Mouse (Mus musculus) urinary bladder, postnatal 25 days (tissue): ENCODE measurements around the gene Cnpy3.

Experiments
- DNase-seq: peaks from one replicate; pipeline ENCODE4 v3.0.0; 2022; ENCODE audit warnings: low spot score

Gene Cnpy3

DNA sequence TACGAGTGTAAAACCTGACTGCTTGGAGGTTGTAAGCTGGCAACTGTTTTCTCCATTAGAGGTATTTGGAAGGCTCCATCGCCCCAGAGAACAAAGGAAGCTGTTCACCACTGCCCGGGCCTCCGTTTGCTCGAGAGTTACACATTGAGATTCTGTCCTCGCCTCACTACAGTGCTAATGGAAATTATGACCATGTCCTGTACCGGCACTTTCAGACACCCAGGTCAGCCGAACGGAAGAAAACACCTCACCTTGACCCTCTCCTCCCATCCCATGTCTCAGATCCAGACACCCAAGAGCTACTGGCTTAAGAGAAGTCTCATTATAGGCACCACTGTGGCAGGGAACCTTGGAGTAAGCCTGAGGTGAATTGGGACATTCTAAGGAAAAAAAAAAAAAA lies 38.2 kb downstream of the Cnpy3 start:
- DNase-seq = no peak

DNA sequence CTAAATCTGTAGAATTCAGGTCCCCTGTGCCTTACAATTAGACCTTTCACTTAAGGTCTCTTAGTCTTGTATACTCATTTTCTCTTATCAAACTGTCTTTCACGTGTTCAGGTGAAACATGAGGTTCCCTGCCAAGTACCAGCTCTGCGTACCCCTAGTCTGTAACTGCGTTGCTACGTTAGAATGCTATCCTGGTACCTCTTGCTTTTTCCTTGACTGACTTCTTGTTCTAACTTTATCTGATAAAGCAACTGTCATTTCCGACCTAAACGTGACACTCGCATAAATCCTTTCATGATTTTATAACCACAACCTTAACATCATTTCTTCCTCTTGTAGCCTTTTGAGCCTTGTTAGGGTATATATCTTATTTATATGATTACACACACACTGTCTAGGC lies 39.6 kb downstream of the Cnpy3 start:
- DNase-seq = no peak

DNA sequence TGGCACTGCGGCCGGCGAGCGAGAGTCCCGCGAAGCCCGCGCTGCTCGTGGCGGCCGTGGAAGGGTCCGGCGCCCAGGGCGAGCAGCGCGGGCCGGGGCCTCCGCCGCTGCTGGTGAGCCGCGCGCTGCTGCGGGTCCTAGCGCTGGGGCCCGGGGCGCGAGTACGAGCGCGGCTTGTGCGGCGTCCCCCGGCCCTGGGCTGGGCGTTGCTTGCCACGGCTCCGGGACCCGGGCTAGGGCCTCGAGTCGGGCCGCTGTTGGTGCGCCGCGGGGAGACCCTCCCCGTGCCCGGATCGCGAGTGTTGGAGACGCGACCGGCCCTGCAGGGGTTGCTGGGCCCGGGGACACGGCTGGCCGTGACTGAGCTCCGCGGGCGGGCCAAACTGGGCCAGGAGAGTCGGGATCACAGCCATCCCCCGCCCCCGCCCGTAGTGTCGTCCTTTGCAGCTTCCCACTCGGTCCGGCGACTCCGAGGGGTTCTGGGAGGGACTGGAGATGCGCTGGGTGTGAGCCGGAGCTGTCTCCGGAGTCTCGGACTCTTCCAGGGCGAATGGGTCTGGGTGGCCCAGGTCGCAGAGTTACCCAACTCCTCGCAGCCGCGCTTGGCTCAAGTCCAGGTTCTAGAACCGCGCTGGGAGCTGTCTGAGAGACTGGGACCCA lies 40.3 kb downstream of the Cnpy3 start:
- DNase-seq = peak; percentile 58

DNA sequence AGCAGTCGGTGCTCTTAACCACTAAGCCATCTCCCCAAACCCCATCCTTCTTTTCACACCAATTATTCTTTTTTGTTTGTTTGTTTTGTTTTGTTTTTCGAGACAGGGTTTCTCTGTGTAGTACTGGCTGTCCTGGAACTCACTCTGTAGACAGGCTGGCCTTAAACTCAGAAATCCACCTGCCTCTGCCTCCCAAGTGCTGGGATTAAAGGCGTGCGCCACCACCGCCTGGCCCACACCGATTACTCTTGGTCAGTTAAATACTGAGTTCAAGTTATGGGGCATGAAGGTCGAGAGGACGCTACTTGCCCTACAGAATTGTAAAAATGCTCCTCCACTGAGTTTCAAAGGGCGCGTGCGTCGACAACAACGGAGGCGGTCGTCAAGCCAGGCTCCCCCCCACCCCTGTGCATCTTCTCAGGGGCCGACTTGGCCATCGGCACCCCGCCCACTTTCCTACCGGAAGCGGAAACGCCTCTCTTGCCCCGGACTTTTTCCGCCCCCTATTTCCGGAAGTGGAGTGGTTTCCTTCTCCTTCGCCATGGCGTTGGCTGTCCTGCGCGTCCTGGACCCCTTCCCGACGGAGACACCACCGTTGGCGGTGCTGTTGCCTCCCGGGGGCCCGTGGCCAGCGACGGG lies 40.9 kb downstream of the Cnpy3 start, which contains the start of gene Pex6:
Gene Pex6 (plus strand): TSS at position 505 of the 639 bp plus-strand sequence.
- DNase-seq = peak; percentile 89

DNA sequence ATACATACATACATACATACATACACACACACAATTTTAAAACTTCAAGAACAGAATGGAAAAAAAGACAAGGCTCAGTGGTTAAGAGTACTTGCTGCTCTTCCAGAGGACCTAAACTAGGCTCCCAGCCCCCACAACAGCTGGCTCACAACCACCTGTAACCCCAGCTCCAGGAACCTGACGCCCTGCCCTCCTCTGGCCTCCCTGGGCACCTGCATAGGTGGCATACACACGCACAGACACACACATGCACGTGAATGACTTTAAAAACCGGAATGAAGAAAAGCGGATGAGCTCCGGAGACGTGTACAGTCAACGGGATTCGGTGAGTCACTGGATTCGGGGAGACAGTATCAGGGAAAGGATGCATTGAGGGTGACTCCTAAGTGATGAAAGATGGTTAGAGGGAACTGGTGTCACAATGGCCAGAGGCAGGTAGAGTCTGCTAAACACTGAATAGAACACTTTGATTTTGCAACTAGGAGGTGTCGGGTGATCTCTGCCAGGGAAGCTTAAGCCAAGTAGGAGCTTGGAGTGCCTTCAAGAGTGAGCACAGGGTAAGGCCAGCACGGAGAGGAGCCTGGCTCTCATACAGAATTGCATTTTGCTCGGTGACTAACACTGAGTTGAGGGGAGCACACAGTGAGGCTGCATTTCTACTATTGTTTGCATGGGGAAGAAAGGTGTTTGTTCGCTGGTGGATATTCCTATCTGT lies 45.5 kb downstream of the Cnpy3 start:
- DNase-seq = no peak

DNA sequence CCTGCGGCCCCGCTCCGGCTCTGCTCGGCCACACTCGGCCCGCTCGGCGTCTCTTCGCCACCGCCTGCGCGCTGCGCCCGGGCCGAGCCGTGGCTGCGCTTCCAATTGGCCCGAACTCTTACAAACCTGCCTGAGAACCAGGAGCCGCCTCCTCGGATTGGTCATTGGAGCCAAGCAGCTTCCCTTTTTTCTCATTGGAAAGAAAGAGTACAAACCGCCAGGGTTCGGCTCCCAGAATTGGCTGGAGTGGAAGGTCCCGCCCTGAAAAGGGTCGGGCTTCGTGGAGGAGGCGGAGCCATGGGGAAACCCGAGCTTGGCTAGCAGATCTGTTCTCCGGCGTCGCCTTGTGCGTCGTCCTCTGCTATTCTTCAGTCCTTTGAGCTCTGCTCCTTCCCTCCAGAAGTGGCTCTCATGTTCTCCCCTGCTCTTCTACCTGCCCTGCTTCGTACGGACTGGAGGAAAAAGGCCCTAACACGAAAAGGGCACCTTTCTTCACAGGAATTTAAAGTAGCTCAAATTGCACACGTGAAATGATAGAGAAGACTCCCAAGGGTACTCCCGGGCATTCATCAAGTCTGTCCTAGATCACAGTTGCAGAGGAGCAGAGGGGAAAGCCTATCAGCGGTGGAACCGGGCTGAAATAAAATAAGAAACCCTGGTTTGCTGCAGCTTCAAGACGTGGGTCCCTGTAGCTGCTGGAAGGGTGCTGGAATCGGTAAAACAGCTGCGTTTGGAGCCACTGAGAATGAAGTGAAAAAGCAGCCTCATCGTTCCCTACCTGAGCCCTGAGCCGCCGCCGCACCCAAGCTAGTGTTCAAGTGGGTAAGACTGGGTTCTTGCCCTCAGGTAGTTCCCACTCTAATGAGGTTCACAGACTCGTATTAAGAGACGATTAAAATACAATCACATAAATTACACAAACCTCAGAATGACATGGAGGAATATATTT lies 46.9 kb downstream of the Cnpy3 start, which contains the start of gene Ppp2r5d:
Gene Ppp2r5d (minus strand): TSS at position 225 of the 949 bp plus-strand sequence.
- DNase-seq = peak; percentile 88

DNA sequence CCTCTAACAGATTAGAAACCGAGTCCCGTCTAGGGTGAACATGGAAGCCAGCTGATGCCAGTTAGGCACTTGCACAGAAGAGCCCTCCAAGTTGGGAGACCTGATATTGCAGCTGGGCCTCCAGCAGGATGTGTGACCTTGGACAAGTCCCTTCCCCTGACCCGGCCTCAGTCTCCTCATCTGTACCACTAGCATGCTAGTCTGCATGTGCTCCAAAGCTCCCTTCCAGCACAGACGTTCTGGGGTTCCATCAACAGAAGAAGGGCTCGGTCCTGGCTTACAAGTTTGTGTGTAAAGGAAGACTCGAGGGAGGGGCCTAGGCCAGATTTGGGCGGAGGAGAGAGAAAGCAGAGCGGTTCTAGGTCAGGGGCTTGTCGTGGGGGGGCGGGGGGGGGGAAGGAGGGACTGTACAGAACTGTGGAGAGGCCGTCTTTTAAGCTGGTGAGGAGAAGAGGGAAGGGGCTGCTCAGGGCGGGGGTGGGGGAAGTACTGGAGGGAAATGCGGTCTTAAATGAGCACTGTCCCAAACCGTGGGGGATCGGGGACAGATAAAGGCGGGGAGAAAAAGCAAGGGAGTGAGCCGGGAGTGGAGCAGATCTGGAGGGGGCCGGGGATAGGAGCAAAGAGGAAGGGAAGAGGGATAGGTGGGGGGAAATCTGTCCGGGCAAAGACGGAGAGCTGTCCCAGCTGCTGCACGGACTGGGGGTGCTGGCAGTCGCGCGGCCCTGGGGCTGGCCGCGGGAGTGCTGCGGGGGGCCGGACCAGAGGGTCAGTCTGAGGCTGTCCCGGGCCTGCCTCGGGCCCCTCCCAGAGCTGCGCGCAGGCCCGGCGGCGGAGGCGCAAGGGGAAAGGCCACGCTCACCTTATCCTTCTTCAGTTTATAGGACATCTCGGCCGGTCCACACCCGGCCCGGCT lies 47.8 kb downstream of the Cnpy3 start:
- no peak for DNase-seq

DNA sequence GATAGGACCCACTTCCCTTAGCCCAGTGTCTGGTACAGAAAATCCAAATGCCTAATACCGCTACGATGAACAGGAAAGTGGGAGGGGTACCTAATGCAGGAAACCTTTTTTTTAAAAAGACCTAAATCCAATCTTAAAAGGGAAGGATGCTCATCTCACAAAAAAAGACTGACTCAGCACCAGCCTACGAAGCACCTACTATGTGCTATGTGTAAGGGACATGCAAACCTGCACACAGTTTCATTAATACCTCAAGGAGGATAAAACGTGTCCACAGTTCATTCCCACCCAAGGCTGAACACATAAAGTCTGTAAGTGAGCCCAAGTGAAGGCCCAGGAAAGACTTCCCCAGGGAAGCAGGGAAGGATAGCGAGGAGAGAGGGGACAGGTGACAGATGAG lies 49.5 kb downstream of the Cnpy3 start:
- no peak for DNase-seq

DNA sequence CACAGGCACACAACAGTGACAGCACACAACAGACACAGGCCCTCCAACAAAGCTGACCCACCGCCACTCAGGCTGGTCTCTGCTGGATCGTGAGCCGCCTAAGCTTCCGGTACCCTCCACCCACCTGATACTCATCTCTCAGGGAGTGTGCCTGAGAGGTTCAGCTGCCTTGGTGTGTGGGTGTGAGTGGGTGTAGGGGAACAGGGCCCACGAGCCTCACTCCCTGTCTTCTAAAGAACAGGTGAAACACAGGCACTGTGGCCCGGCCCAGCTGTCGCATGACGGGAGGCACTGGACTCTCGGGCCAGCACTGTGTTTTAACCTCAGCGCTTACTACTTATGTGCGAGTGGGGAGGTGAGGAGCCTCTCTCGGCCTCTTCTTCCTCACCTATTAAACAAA lies 49.9 kb downstream of the Cnpy3 start:
- DNase-seq = no peak

DNA sequence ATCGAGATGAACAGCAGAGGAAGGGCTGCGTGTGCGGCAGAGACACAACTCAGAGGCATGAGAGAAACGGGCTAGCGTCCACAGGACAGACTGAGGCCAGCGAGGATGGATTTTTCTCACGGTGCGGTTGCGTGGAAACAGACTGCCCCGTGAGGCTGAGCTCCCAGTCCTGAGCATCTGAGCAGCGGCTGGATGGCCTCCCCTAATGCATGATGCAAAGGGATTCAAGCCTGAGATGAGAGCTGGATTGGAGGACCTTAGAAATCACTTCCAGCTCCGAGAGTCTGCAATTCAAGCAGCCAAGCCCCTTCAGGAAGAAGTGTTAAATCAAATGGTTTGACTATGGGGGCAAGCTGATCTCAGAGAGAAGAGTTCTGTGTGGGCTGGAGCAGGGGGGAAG lies 50.5 kb downstream of the Cnpy3 start:
- DNase-seq = no peak

DNA sequence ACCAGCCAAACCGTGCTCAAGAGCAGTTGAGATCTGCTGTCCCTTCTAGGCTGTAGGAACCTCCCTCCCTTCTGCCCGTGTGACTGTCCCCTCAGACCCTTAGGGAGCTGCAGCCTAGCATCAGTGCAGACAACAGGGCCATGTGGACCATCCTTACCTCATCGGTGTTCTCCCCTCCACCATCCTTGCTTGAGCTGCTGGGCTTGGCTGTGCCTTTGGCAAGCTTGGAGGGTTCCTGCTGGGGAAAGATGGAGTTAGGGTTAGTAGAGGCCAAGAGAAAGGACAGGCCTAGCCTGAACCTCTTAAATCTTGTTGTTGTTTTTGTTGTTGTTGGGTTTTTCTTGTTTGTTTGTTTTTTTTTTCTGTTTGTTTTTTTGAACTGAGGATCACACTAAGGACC lies 52.1 kb downstream of the Cnpy3 start:
- no peak for DNase-seq

DNA sequence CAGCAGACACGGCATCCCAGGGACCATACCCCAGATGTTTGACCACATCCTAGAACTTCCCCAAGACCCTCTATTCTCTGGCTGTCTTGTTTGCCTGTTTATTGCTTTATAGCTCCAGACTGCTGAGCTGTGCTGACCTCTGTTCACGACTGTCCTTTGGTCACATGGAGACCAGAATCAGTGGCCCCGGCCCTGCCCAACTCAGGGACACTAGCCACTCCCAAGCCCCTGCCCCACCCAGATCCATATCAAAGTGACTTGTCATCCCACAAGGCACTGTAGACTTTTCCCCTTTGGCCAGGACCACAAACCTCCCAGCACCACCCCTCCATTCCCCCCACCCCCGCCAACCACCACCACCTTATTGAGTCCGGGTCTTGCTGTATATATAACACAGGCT lies 52.8 kb downstream of the Cnpy3 start:
- DNase-seq = no peak

DNA sequence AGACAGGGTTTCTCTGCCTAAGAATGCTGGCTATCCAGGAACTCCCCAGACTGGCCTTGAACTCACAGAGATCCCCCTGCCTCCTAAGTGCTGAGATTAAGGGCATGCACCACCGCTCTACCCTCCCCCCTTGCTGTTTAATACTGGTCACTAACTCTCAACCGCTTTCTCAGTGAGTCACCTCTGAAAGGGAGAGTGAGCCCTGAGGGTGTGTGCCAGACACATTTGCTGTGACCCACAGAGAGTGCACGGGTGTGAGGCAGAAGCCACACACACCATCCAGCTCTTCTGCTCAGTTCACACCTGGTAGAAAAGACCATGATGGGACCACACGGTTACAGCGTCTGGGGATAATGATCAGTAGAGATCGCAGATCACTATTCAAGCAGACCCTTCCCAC lies 53.5 kb downstream of the Cnpy3 start:
- no peak for DNase-seq

DNA sequence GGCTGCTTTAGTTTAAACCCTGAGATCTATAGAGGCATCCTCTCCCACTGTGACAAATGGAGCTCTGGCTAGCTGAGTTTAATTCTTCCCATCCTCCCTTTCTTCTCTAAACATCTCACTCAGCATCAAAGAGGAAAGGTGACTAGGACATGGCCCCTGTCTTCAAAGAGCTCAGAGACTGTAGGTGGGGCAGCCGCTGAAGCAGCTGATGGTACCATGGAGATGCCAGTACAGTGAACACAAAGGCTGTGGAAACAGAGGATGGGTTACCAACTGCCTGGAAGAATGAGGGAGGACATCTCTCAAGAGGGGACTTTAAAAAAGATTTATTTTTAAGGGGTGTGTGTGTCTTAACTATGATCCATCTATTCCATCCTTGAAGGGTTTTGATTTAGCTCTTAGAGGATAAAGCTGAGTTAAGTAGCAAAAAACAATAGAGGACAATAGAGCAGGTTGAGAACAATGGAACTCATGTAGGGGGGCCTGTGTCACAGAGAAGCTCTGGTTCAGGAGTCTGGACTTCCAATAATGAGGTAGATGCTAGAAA lies 57.4 kb downstream of the Cnpy3 start:
- no peak for DNase-seq

DNA sequence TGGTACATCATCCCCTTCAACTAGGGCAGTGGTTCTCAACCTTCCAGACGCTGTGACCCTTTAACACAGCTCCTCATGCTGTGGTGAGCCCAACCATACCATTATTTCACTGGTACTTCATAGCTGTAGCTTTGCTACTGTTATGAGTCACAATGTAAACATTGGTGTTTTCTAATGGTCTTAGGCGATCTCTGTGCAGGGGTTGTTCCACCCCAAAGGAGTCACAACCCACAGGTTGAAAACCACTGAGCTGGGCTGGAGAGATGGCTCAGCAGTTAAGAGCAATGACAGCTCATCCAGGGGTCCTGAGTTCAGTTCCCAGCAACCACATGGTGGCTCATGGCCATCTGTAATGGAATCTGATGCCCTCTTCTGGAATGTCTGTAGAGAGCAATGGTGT lies 60.6 kb downstream of the Cnpy3 start:
- no peak for DNase-seq

DNA sequence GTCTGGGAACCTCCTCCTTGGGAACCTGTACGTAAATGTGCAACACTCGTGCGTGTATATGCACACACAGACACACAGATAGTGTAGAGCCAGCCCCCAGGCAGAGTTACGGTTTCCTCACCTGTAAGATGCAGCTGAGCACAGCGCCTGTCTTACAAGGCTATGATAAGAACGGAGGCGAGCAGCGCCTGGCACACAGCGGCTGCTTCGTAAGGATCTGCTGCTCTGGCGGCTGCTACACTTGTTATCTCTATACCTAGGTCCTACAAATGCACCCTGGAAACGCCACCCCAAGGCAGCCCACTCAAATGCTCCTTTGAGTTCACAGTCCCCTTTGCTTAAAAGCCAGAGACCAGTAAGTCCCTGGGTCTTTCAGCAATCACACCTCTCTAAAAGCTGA lies 61.3 kb downstream of the Cnpy3 start:
- no peak for DNase-seq

DNA sequence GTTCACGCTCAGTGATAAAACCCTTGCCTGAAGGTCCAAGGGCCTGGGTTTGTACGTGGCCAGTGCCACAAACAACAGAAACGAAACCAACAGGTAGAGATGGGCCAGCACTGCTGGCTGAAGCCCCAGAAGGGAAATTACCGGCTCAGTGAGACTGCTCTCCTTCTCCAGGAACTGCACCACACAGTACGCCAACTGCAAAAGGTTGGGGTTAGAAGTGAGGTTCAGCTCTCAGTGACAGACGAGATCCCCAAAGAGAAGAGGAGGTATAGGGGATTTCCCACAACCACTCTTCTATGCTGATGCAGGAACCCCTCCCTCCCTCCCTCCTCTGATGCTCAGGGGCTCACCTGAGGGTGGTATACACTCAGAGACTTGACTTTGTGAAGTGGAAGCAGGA lies 66.1 kb downstream of the Cnpy3 start:
- DNase-seq = no peak
